24 mouse cellular contexts compared by ENCODE assay signal in genomic region chr3:41389868-41390267, GRCm38 (mm10).
DNase-seq lines count a peak whose midpoint lies in the region; ATAC-seq and TF ChIP-seq lines count a peak whose summit lies in the region.
"Had no signal": no experiment of that assay in that cellular context is flagged by ENCODE, and none has a peak within 500 bp of the region (broad histone marks: within the 10 kb centered on the region; RNA-seq: fewer than 3 reads in every experiment).

No protein-coding gene starts in this region.

- H3K9me3 ChIP-seq in forebrain, postnatal 0 days (ENCODE audit: low read length): no peaks in the 10 kb centered on the region
- H3K9me3 ChIP-seq in forebrain, embryonic 15.5 days: no peaks in the 10 kb centered on the region
- H3K9me3 ChIP-seq in midbrain, embryonic 11.5 days (ENCODE audit: control insufficient read depth, low read length): no peaks in the 10 kb centered on the region
- no peaks in the 10 kb centered on the region for H3K9me3 ChIP-seq in midbrain, embryonic 15.5 days
- H3K9me3 ChIP-seq: forebrain, embryonic 10.5 days; heart, embryonic 10.5 days; hindbrain, embryonic 15.5 days; stomach, embryonic 15.5 days had no signal

- no peak overlapping the region for H3K27ac ChIP-seq in forebrain, postnatal 0 days (ENCODE audit: low read depth, low read length)
- H3K27ac ChIP-seq in forebrain, embryonic 15.5 days (replicated peaks): no peak overlapping the region
- H3K27ac ChIP-seq in midbrain, embryonic 11.5 days (ENCODE audit: low read depth, low read length): no peak overlapping the region
- H3K27ac ChIP-seq in midbrain, embryonic 15.5 days: no peak overlapping the region
- H3K27ac ChIP-seq: forebrain, embryonic 10.5 days; heart, embryonic 10.5 days; hindbrain, embryonic 15.5 days; left cerebral cortex, adult 2 months; liver, embryonic 14.5 days; stomach, embryonic 15.5 days had no signal

- H3K4me2 ChIP-seq in forebrain, postnatal 0 days (ENCODE audit: low read depth): no peak overlapping the region
- H3K4me2 ChIP-seq in forebrain, embryonic 15.5 days (replicated peaks): no peak overlapping the region
- no peak overlapping the region for H3K4me2 ChIP-seq in midbrain, embryonic 11.5 days
- no peak overlapping the region for H3K4me2 ChIP-seq in midbrain, embryonic 15.5 days
- H3K4me2 ChIP-seq: hindbrain, embryonic 15.5 days; stomach, embryonic 15.5 days had no signal

- peak; percentile 40; the same call in 1 of the 2 replicates for ATAC-seq in forebrain, postnatal 0 days
- ATAC-seq in forebrain, embryonic 15.5 days (replicated peaks): no peak
- ATAC-seq in midbrain, embryonic 11.5 days (ENCODE audit: low FRiP score): no peak
- no peak for ATAC-seq in midbrain, embryonic 15.5 days (replicated peaks)
- ATAC-seq: activated CD4-positive, CD25-positive, alpha-beta regulatory T cell, adult 4 months; midbrain, embryonic 16.5 days had no signal

- no peaks in the 10 kb centered on the region for H3K27me3 ChIP-seq in forebrain, postnatal 0 days (ENCODE audit: insufficient read depth, low read length)
- no peaks in the 10 kb centered on the region for H3K27me3 ChIP-seq in forebrain, embryonic 15.5 days
- no peaks in the 10 kb centered on the region for H3K27me3 ChIP-seq in midbrain, embryonic 11.5 days (ENCODE audit: control insufficient read depth, insufficient read depth, low read length)
- H3K27me3 ChIP-seq in midbrain, embryonic 15.5 days (replicated peaks): no peaks in the 10 kb centered on the region
- H3K27me3 ChIP-seq: hindbrain, embryonic 15.5 days; stomach, embryonic 15.5 days had no signal

- WGBS in forebrain, postnatal 0 days: 61% methylated on average over 6 of the region's 6 CpGs
- 62% methylated on average over 6 of the region's 6 CpGs for WGBS in forebrain, embryonic 15.5 days
- WGBS in midbrain, embryonic 11.5 days: 81% methylated on average over 6 of the region's 6 CpGs
- 73% methylated on average over 6 of the region's 6 CpGs for WGBS in midbrain, embryonic 15.5 days

- no peak overlapping the region for H3K9ac ChIP-seq in forebrain, postnatal 0 days
- H3K9ac ChIP-seq in forebrain, embryonic 15.5 days (replicated peaks): no peak overlapping the region
- H3K9ac ChIP-seq in midbrain, embryonic 11.5 days (ENCODE audit: low read length): no peak overlapping the region
- H3K9ac ChIP-seq in midbrain, embryonic 15.5 days: no peak overlapping the region
- H3K9ac ChIP-seq: hindbrain, embryonic 15.5 days; liver, embryonic 14.5 days; stomach, embryonic 15.5 days had no signal

- TF ChIP-seq CTCF in forebrain, postnatal 0 days (IDR thresholded peaks at IDR 0.05; ENCODE audit: low read depth): no peak

- H3K4me3 ChIP-seq in forebrain, postnatal 0 days (ENCODE audit: low read depth, low read length): no peak overlapping the region
- no peak overlapping the region for H3K4me3 ChIP-seq in forebrain, embryonic 15.5 days
- no peak overlapping the region for H3K4me3 ChIP-seq in midbrain, embryonic 11.5 days (ENCODE audit: low read depth, low read length)
- no peak overlapping the region for H3K4me3 ChIP-seq in midbrain, embryonic 15.5 days
- H3K4me3 ChIP-seq: forebrain, embryonic 10.5 days; heart, embryonic 10.5 days; hindbrain, embryonic 15.5 days; left cerebral cortex, adult 2 months; stomach, embryonic 15.5 days had no signal

- DNase-seq in forebrain, postnatal 0 days: no peak
- DNase-seq in midbrain, embryonic 11.5 days (ENCODE audit: low spot score, missing footprints): peak; percentile 10
- peak; percentile 14 for DNase-seq in forelimb bud, embryonic 11.5 days (ENCODE audit: low read depth, low spot score)
- DNase-seq in thymus, postnatal 36 days: no peak
- DNase-seq in embryo, embryonic 10.5 days (ENCODE audit: low spot score): no peak
- no peak for DNase-seq in testis, postnatal 10 days (ENCODE audit: low spot score)
- DNase-seq: adrenal gland, postnatal 10 days; cerebellum, adult 2 months; cerebellum, postnatal 25 days; heart, postnatal 4 days; kidney, adult 9 months; kidney, postnatal 36 days; lung, postnatal 14 days; thymus, adult 2 months had no signal

- H3K36me3 ChIP-seq in forebrain, postnatal 0 days (ENCODE audit: insufficient read depth): no peaks in the 10 kb centered on the region
- no peaks in the 10 kb centered on the region for H3K36me3 ChIP-seq in forebrain, embryonic 15.5 days
- no peaks in the 10 kb centered on the region for H3K36me3 ChIP-seq in midbrain, embryonic 11.5 days (ENCODE audit: control insufficient read depth, insufficient read depth, low read length)
- no peaks in the 10 kb centered on the region for H3K36me3 ChIP-seq in midbrain, embryonic 15.5 days (replicated peaks)
- H3K36me3 ChIP-seq: forebrain, embryonic 10.5 days; heart, embryonic 10.5 days; hindbrain, embryonic 15.5 days; stomach, embryonic 15.5 days had no signal

- H3K4me1 ChIP-seq in forebrain, postnatal 0 days (ENCODE audit: insufficient read depth): no peaks in the 10 kb centered on the region
- no peaks in the 10 kb centered on the region for H3K4me1 ChIP-seq in forebrain, embryonic 15.5 days
- H3K4me1 ChIP-seq in midbrain, embryonic 11.5 days (ENCODE audit: control insufficient read depth, insufficient read depth, low read length): no peaks in the 10 kb centered on the region
- no peaks in the 10 kb centered on the region for H3K4me1 ChIP-seq in midbrain, embryonic 15.5 days
- H3K4me1 ChIP-seq: hindbrain, embryonic 15.5 days; stomach, embryonic 15.5 days had no signal

Comparison
In these comparisons a context has a peak if more than half of its experiments do, and no peak if none do; other contexts are left out.
1. DNase-seq: peak in midbrain, embryonic 11.5 days (single experiment) and forelimb bud, embryonic 11.5 days (single experiment); none in forebrain, postnatal 0 days (single experiment), thymus, postnatal 36 days (0 of 2), embryo, embryonic 10.5 days (single experiment) and testis, postnatal 10 days (single experiment).